Mouse (Mus musculus) midbrain, postnatal 0 days (tissue): ENCODE results near the gene Nme3. TPM values are rescaled to one million over a fixed set of nuclear protein-coding genes. Genes with fewer than 3 reads are reported as not detected.
A peak's percentile ranks its signal among the peaks of the same experiment; 100 is the strongest.

Source experiments
- ATAC-seq: fragments of 200-750 bp; cut with Nextera tagmentation; 2 replicates; pipeline ENCODE4 v1.8.0; 2017; ENCODE audit warnings: moderate number of reproducible peaks, mild to moderate bottlenecking, moderate TSS enrichment, moderate library complexity; ENCODE audit not compliant: low FRiP score
- DNase-seq: peaks from one replicate; pipeline ENCODE4 v3.0.0-alpha.2; 2015; ENCODE audit warnings: low spot score
- H3K27ac ChIP-seq: fragments of 300-500 bp; sonication (generic); 2 replicates; pipeline ENCODE4 v1.5.1; 2014; ENCODE audit warnings: low read depth, mild to moderate bottlenecking, low read length, mixed read lengths
- H3K27me3 ChIP-seq: fragments of 300-500 bp; sonication (generic); 2 replicates; pipeline ENCODE4 v1.6.1; 2014; ENCODE audit warnings: low read length, control low read depth, mixed read lengths; ENCODE audit not compliant: insufficient read depth
- H3K36me3 ChIP-seq: fragments of 300-500 bp; sonication (generic); 2 replicates; pipeline ENCODE4 v1.6.1; 2014; ENCODE audit warnings: low read length, control low read depth, mixed read lengths; ENCODE audit not compliant: insufficient read depth
- H3K4me1 ChIP-seq: fragments of 300-500 bp; sonication (generic); 2 replicates; pipeline ENCODE4 v1.6.1; 2014; ENCODE audit warnings: mild to moderate bottlenecking, control low read depth, antibody characterized with exemption, low read length, mixed read lengths; ENCODE audit not compliant: insufficient read depth
- H3K4me2 ChIP-seq: fragments of 300-500 bp; sonication (generic); 2 replicates; pipeline ENCODE4 v1.6.1; 2014; ENCODE audit warnings: low read depth, mild to moderate bottlenecking, low read length, mixed read lengths; ENCODE audit not compliant: poor library complexity, severe bottlenecking
- H3K4me3 ChIP-seq: fragments of 300-500 bp; sonication (generic); 2 replicates; pipeline ENCODE4 v1.5.1; 2014; ENCODE audit warnings: low read depth, mild to moderate bottlenecking, low read length, moderate library complexity
- H3K9ac ChIP-seq: fragments of 300-500 bp; sonication (generic); replicated peaks from 2 replicates; pipeline ENCODE4 v1.6.1; 2014; ENCODE audit warnings: mild to moderate bottlenecking, low read length, moderate library complexity, mixed read lengths; ENCODE audit not compliant: poor library complexity, severe bottlenecking
- H3K9me3 ChIP-seq: fragments of 300-500 bp; sonication (generic); 2 replicates; pipeline ENCODE4 v1.6.1; 2016; ENCODE audit warnings: low read length, control low read depth
- CTCF ChIP-seq: IDR thresholded peaks from 2 replicates; pipeline ENCODE4 v1.5.1; 2016; ENCODE audit warnings: antibody characterized with exemption, mild to moderate bottlenecking
- WGBS: fragments of 180-500 bp; shearing (Covaris S2); extraction: QIAGEN DNeasy Blood & Tissue Kit; methylation state at CpG from one replicate; pipeline ENCODE4 v1.1.7; 2014; 5-methylcytosine and 5-hydroxymethylcytosine counted together
- polyA plus RNA-seq: library from polyadenylated mRNA; unstranded; fragments of >200 nt; fragmentation: Nextera tagmentation; extraction: Ambion mirVana; gene quantifications from 2 replicates; pipeline ENCODE4 v1.2.1, GENCODE M21; 2015
- total RNA-seq: library from RNA; depleted of rRNA; stranded (reverse); fragments of >200 nt; gene quantifications from 2 replicates; pipeline ENCODE4 v1.2.3, GENCODE M21; 2014

Nme3 gene
- total and polyA plus RNA-seq, 2 experiments from 2014 or later = 54.4 to 98.3 TPM

GRCm38 (mm10) chr17:24913984-24914383 lies 17.7 kb downstream of the Nme3 start:
- Histone ChIP-seq H3K4me2 (no peak overlapping the region), H3K27me3 (no peaks in the 10 kb centered on the region), H3K4me1 (no peaks in the 10 kb centered on the region), H3K27ac (no peak overlapping the region), H3K9me3 (no peaks in the 10 kb centered on the region), H3K4me3 (no peak overlapping the region), H3K9ac (no peak overlapping the region), H3K36me3 (peaks cover 87% of the 10 kb centered on the region)
- TF ChIP-seq CTCF = no peak
- ATAC-seq (no peak), DNase-seq (no peak)

GRCm38 (mm10) chr17:24923246-24923645 lies 26.9 kb downstream of the Nme3 start:
- no peak for TF ChIP-seq CTCF
- no peak overlapping the region for H3K4me2 ChIP-seq
- 100% methylated on average over 1 of the region's 1 CpGs for WGBS

GRCm38 (mm10) chr17:24929506-24929905 lies 33.2 kb downstream of the Nme3 start:
- DNase-seq = no peak
- H3K4me2 ChIP-seq = no peak overlapping the region
- no peak for TF ChIP-seq CTCF
- WGBS = 78% methylated on average over 1 of the region's 1 CpGs
- no peaks in the 10 kb centered on the region for H3K9me3 ChIP-seq
- 0 out of 2 replicates have a peak, but pooled peaks cover 4% of the 10 kb centered on the region for H3K4me1 ChIP-seq
- H3K27ac ChIP-seq = no peak overlapping the region
- no peak overlapping the region for H3K9ac ChIP-seq
- no peak overlapping the region for H3K4me3 ChIP-seq
- H3K27me3 ChIP-seq = no peaks in the 10 kb centered on the region
- peaks cover 17% of the 10 kb centered on the region for H3K36me3 ChIP-seq
- ATAC-seq = no peak

More at GRCm38 (mm10) chr17:24923246-24923645, 26.9 kb downstream of the Nme3 start:
- ATAC-seq = no peak
- Histone ChIP-seq H3K4me1 (no peaks in the 10 kb centered on the region), H3K36me3 (peaks cover 62% of the 10 kb centered on the region), H3K4me3 (no peak overlapping the region), H3K27me3 (no peaks in the 10 kb centered on the region), H3K27ac (no peak overlapping the region), H3K9ac (no peak overlapping the region), H3K9me3 (no peaks in the 10 kb centered on the region)
- no peak for DNase-seq

- no peak overlapping the region for H3K27ac ChIP-seq
- peaks cover 4% of the 10 kb centered on the region; the same call in 1 of the 2 replicates for H3K36me3 ChIP-seq
- H3K4me2 ChIP-seq = no peak overlapping the region
- H3K27me3 ChIP-seq = no peaks in the 10 kb centered on the region
- DNase-seq (no peak), ATAC-seq (no peak)
- H3K4me1 ChIP-seq = peaks cover 16% of the 10 kb centered on the region
- H3K9me3 ChIP-seq = no peaks in the 10 kb centered on the region
- TF ChIP-seq CTCF = no peak
- H3K4me3 ChIP-seq = no peak overlapping the region
- WGBS = 94% methylated on average over 4 of the region's 4 CpGs
- no peak overlapping the region for H3K9ac ChIP-seq
Observed at GRCm38 (mm10) chr17:24932431-24932830, 36.1 kb downstream of the Nme3 start.

- WGBS = 73% methylated on average over 4 of the region's 4 CpGs
- Histone ChIP-seq H3K9ac (no peak overlapping the region), H3K27me3 (no peaks in the 10 kb centered on the region), H3K4me2 (no peak overlapping the region), H3K4me1 (peaks cover 16% of the 10 kb centered on the region), H3K27ac (no peak overlapping the region), H3K4me3 (no peak overlapping the region), H3K36me3 (0 out of 2 replicates have a peak, but pooled peaks cover 2% of the 10 kb centered on the region), H3K9me3 (no peaks in the 10 kb centered on the region)
- DNase-seq = no peak
- no peak for TF ChIP-seq CTCF
- ATAC-seq = no peak
Observed at GRCm38 (mm10) chr17:24933163-24933562, 36.9 kb downstream of the Nme3 start.

GRCm38 (mm10) chr17:24934926-24935325 lies 38.6 kb downstream of the Nme3 start:
- DNase-seq (no peak), ATAC-seq (no peak)
- peak overlapping the region; percentile 79 for H3K4me2 ChIP-seq
- H3K9me3 ChIP-seq = no peaks in the 10 kb centered on the region
- TF ChIP-seq CTCF = no peak
- no peaks in the 10 kb centered on the region for H3K27me3 ChIP-seq
- H3K27ac ChIP-seq = no peak overlapping the region
- WGBS = 90% methylated on average over 4 of the region's 4 CpGs
- H3K36me3 ChIP-seq = 0 out of 2 replicates have a peak, but pooled peaks cover 2% of the 10 kb centered on the region
- peak overlapping the region; percentile 92; the same call in 1 of the 2 replicates for H3K9ac ChIP-seq
- peaks cover 16% of the 10 kb centered on the region for H3K4me1 ChIP-seq
- H3K4me3 ChIP-seq = peak overlapping the region; percentile 93
